Mouse (Mus musculus): Measurements from ENCODE around the gene Bean1. TPM values are rescaled to one million over a fixed set of nuclear protein-coding genes. Genes with fewer than 3 reads are reported as not detected.

Bean1 gene
- total RNA-seq, 1 experiment = 0.09 TPM

DNA sequence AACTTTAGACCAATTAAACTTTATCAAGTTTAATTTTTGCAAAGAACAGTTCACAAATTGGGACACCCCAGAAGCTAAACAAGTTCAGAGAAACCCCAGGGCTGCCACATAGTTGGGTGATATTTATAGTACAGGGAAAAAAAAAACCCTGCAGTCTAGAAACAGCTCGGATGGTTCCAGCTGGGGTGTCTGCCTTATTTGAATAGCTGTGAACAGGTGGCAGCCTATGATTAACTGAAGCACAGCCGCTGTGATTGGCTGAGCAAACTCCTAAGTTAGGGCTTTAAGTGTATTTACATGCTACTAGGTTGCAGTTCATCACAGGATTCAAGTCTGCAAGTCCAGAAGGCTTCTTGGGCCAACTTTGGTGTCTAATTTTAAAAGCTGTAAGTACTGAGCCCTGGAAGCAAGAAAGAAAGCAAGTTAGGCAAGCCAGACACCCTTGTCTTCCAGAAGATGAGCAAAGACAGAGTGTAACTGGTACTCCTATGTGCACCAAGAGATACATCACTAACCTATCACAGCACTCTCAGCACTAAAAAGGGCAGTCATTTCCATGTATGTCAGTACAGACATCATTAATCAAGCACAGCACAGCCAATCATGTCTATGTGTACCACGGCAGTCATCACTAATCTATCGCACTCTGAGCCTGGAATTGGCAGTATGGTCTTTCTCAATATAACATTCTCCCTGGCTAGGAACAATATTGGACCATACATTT, 42.9 kb upstream of the Bean1 start:
- no peaks in the 10 kb centered on the region for H3K9me3 ChIP-seq (ENCODE audit: control insufficient read depth, insufficient read depth, low read depth, low read length)
- TF ChIP-seq CHD2 (IDR thresholded peaks at IDR 0.05; ENCODE audit: low read depth, low read length) (no peak), HCFC1 (IDR thresholded peaks at IDR 0.05; ENCODE audit: borderline replicate concordance, insufficient read depth, low read length) (no peak), ZNF384 (IDR thresholded peaks at IDR 0.05; ENCODE audit: low read depth, low read length) (no peak), MAFK (IDR thresholded peaks at IDR 0.05; ENCODE audit: insufficient read depth, low read depth, low read length) (no peak), ZC3H11A (IDR thresholded peaks at IDR 0.05; ENCODE audit: borderline replicate concordance, low read depth, low read length) (no peak)
- no peaks in the 10 kb centered on the region for H3K4me1 ChIP-seq (ENCODE audit: control insufficient read depth in 2 of 2, insufficient read depth in 2 of 2, low read length in 2 of 2, poor library complexity in 1 of 2)
- H3K4me3 ChIP-seq (ENCODE audit: insufficient read depth in 1 of 2, low read depth in 1 of 2, low read length in 2 of 2, poor library complexity in 1 of 2, severe bottlenecking in 1 of 2) = no peak overlapping the region
- in situ Hi-C loops (cut with MboI; ENCODE audit: low sequenced_read_pairs in 2 of 2, unreplicated experiment in 2 of 2) = no loop called here
- H3K27ac ChIP-seq (ENCODE audit: insufficient read depth, low read depth, low read length, poor library complexity, severe bottlenecking) = no peak overlapping the region
- H3K9ac ChIP-seq (ENCODE audit: insufficient read depth, low read depth, low read length, poor library complexity, severe bottlenecking) = no peak overlapping the region
- no peak for DNase-seq (ENCODE audit: low read depth, low spot score)
- no peaks in the 10 kb centered on the region for H3K36me3 ChIP-seq (ENCODE audit: control insufficient read depth, insufficient read depth, low read length, poor library complexity, severe bottlenecking)

- Histone ChIP-seq H3K4me1 (ENCODE audit: control insufficient read depth in 2 of 2, insufficient read depth in 2 of 2, low read length in 2 of 2, poor library complexity in 1 of 2) (no peaks in the 10 kb centered on the region), H3K9me3 (ENCODE audit: control insufficient read depth, insufficient read depth, low read depth, low read length) (no peaks in the 10 kb centered on the region), H3K9ac (ENCODE audit: insufficient read depth, low read depth, low read length, poor library complexity, severe bottlenecking) (no peak overlapping the region), H3K4me3 (ENCODE audit: insufficient read depth in 1 of 2, low read depth in 1 of 2, low read length in 2 of 2, poor library complexity in 1 of 2, severe bottlenecking in 1 of 2) (no peak overlapping the region), H3K36me3 (ENCODE audit: control insufficient read depth, insufficient read depth, low read length, poor library complexity, severe bottlenecking) (no peaks in the 10 kb centered on the region), H3K27ac (ENCODE audit: insufficient read depth, low read depth, low read length, poor library complexity, severe bottlenecking) (no peak overlapping the region)
- in situ Hi-C loops (cut with MboI; ENCODE audit: low sequenced_read_pairs in 2 of 2, unreplicated experiment in 2 of 2) = no loop called here
- TF ChIP-seq ZC3H11A (IDR thresholded peaks at IDR 0.05; ENCODE audit: borderline replicate concordance, low read depth, low read length) (no peak), MAFK (IDR thresholded peaks at IDR 0.05; ENCODE audit: insufficient read depth, low read depth, low read length) (no peak), CHD2 (IDR thresholded peaks at IDR 0.05; ENCODE audit: low read depth, low read length) (no peak), HCFC1 (IDR thresholded peaks at IDR 0.05; ENCODE audit: borderline replicate concordance, insufficient read depth, low read length) (no peak), ZNF384 (IDR thresholded peaks at IDR 0.05; ENCODE audit: low read depth, low read length) (no peak)
- no peak for DNase-seq (ENCODE audit: low read depth, low spot score)
These were observed 39.3 kb upstream of the Bean1 start for GRCm38 (mm10) chr8:104130916-104131315.

- Histone ChIP-seq H3K4me3 (ENCODE audit: insufficient read depth in 1 of 2, low read depth in 1 of 2, low read length in 2 of 2, poor library complexity in 1 of 2, severe bottlenecking in 1 of 2) (no peak overlapping the region), H3K9me3 (ENCODE audit: control insufficient read depth, insufficient read depth, low read depth, low read length) (no peaks in the 10 kb centered on the region), H3K9ac (ENCODE audit: insufficient read depth, low read depth, low read length, poor library complexity, severe bottlenecking) (no peak overlapping the region), H3K27ac (ENCODE audit: insufficient read depth, low read depth, low read length, poor library complexity, severe bottlenecking) (no peak overlapping the region), H3K36me3 (ENCODE audit: control insufficient read depth, insufficient read depth, low read length, poor library complexity, severe bottlenecking) (no peaks in the 10 kb centered on the region), H3K4me1 (ENCODE audit: control insufficient read depth in 2 of 2, insufficient read depth in 2 of 2, low read length in 2 of 2, poor library complexity in 1 of 2) (no peaks in the 10 kb centered on the region)
- in situ Hi-C loops (cut with MboI; ENCODE audit: low sequenced_read_pairs in 2 of 2, unreplicated experiment in 2 of 2) = no loop called here
- no peak for TF ChIP-seq CHD2 (IDR thresholded peaks at IDR 0.05; ENCODE audit: low read depth, low read length)
- no peak for TF ChIP-seq ZNF384 (IDR thresholded peaks at IDR 0.05; ENCODE audit: low read depth, low read length)
- TF ChIP-seq ZC3H11A (IDR thresholded peaks at IDR 0.05; ENCODE audit: borderline replicate concordance, low read depth, low read length) = no peak
- no peak for TF ChIP-seq HCFC1 (IDR thresholded peaks at IDR 0.05; ENCODE audit: borderline replicate concordance, insufficient read depth, low read length)
- no peak for TF ChIP-seq MAFK (IDR thresholded peaks at IDR 0.05; ENCODE audit: insufficient read depth, low read depth, low read length)
- DNase-seq (ENCODE audit: low read depth, low spot score) = no peak
These were observed 38.7 kb upstream of the Bean1 start for GRCm38 (mm10) chr8:104131414-104131975.

GRCm38 (mm10) chr8:104134521-104134920, 35.7 kb upstream of the Bean1 start:
- H3K9me3 ChIP-seq (ENCODE audit: control insufficient read depth, insufficient read depth, low read depth, low read length) = no peaks in the 10 kb centered on the region
- no peaks in the 10 kb centered on the region for H3K4me1 ChIP-seq (ENCODE audit: control insufficient read depth in 2 of 2, insufficient read depth in 2 of 2, low read length in 2 of 2, poor library complexity in 1 of 2)
- in situ Hi-C loops (cut with MboI; ENCODE audit: low sequenced_read_pairs in 2 of 2, unreplicated experiment in 2 of 2) = no loop called here
- no peak overlapping the region for H3K4me3 ChIP-seq (ENCODE audit: insufficient read depth in 1 of 2, low read depth in 1 of 2, low read length in 2 of 2, poor library complexity in 1 of 2, severe bottlenecking in 1 of 2)
- H3K9ac ChIP-seq (ENCODE audit: insufficient read depth, low read depth, low read length, poor library complexity, severe bottlenecking) = no peak overlapping the region
- DNase-seq (ENCODE audit: low read depth, low spot score) = no peak
- no peaks in the 10 kb centered on the region for H3K36me3 ChIP-seq (ENCODE audit: control insufficient read depth, insufficient read depth, low read length, poor library complexity, severe bottlenecking)
- H3K27ac ChIP-seq (ENCODE audit: insufficient read depth, low read depth, low read length, poor library complexity, severe bottlenecking) = no peak overlapping the region
- TF ChIP-seq HCFC1 (IDR thresholded peaks at IDR 0.05; ENCODE audit: borderline replicate concordance, insufficient read depth, low read length) (no peak), CHD2 (IDR thresholded peaks at IDR 0.05; ENCODE audit: low read depth, low read length) (no peak), MAFK (IDR thresholded peaks at IDR 0.05; ENCODE audit: insufficient read depth, low read depth, low read length) (no peak), ZC3H11A (IDR thresholded peaks at IDR 0.05; ENCODE audit: borderline replicate concordance, low read depth, low read length) (no peak)
